Mouse (Mus musculus) bone marrow macrophage, adult 2 months (primary cell): ENCODE data around the gene Slco3a1.

Source experiments
- CTCF ChIP-seq: IDR thresholded peaks from 2 replicates; pipeline ENCODE4 v1.5.1; 2012; ENCODE audit warnings: low read depth, mild to moderate bottlenecking, low read length, moderate library complexity
- POLR2A ChIP-seq: IDR thresholded peaks from 2 replicates; pipeline ENCODE4 v1.6.1; 2012; ENCODE audit warnings: mild to moderate bottlenecking, low read depth, low read length, borderline replicate concordance

- TF ChIP-seq CTCF: no peak
- TF ChIP-seq POLR2A: no peak
Measured at GRCm38 (mm10) chr7:74555416-74555815, 836 bp upstream of the Slco3a1 start.
